Mouse (Mus musculus): ENCODE results near the gene Sugp2. TPM values are rescaled to one million over a fixed set of nuclear protein-coding genes. Genes with fewer than 3 reads are reported as not detected.

The Sugp2 gene
- polyA plus RNA-seq (2015; fragmentation: Nextera tagmentation; extraction: Ambion mirVana): 7.3 and 8.3 TPM in 2 replicates

DNA sequence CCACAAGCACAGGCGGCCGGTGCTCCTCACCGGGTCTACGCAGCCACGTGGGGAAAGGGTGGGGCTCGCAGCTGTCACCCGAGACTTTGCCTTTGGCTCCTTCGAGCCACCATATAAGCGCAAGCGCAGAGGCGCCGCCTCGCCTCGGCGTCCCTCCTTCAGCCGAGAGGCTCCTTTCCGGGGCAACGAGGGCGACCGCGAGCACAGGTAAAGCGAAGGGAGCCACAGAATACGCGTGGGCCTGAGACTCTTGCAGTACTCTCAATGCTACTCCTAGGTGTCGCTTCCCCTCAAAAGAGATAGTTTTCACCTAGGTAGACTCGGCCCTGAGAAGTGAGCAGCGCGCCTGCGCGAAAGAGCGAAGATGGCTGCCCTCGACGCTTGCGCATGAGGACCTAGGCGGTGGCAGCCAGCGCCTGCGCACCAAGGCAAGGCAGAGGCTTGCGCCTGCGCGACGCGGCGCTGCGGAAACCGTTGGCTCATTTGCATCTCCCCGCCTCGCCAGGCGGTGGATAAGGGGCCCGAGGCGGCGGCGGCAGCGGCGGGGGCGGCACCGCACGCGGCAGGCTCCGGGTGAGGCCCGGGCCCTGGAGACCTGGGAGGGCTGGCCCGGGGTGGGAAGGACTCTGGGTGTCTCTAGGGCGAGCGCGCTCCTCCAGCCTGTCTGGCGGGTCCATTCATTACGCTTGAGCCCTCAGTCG, at the start of gene Sugp2, which contains the start of gene Armc6:
TSS of gene Sugp2 (plus strand) at position 147 of the 701 bp plus-strand sequence.
TSS of gene Armc6 (minus strand) at position 387 of the 701 bp plus-strand sequence.
- no peaks in the 10 kb centered on the region for H3K27me3 ChIP-seq (ENCODE audit: insufficient read depth, low read length)
- H3K4me3 ChIP-seq (ENCODE audit: low read depth, low read length): peak within 1 kb of the TSS; percentile 68
- H3K4me2 ChIP-seq (ENCODE audit: low read depth, low read length): peak within 1 kb of the TSS; percentile 89
- H3K36me3 ChIP-seq (replicated peaks; ENCODE audit: insufficient read depth, low read length): peaks cover 23% of the 10 kb centered on the region
- TF ChIP-seq CTCF (IDR thresholded peaks at IDR 0.05; ENCODE audit: low read depth) (peak; percentile 20), EP300 (IDR thresholded peaks at IDR 0.05; ENCODE audit: low read depth) (no peak)
- peak within 1 kb of the TSS; percentile 91 for H3K9ac ChIP-seq (replicated peaks)
- H3K4me1 ChIP-seq (ENCODE audit: insufficient read depth): peaks cover 20% of the 10 kb centered on the region
- WGBS (ENCODE audit: insufficient replicate concordance): under 1% methylated on average over 63 of the region's 67 CpGs
- DNase-seq: peak; percentile 96
- peak; percentile 96 for ATAC-seq
- H3K9me3 ChIP-seq (ENCODE audit: low read length): no peaks in the 10 kb centered on the region
- H3K27ac ChIP-seq (ENCODE audit: low read depth): peak within 1 kb of the TSS; percentile 98

DNA sequence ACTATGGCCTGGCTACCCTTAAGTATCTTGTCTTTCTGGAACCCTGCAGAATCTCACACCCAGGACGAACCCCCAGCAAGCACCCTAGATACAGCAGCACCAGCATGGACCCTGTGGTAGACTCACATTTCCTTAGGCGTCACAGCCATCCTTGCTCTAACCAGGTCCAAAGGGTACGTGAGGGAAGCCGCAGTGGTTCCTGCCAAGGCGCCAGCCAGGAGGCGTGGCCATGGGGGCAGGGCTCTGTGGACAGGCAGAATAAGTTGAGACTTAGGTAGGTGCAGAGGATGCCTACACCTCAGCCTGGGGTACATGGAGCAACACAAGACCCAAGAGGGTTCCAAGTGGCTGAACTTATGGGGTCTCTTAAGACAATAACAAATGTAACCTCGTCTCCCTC, 45.3 kb upstream of the Sugp2 start:
- H3K4me2 ChIP-seq (ENCODE audit: low read depth, low read length): no peak overlapping the region
- H3K4me1 ChIP-seq (ENCODE audit: insufficient read depth): peaks cover 3% of the 10 kb centered on the region; the same call in 1 of the 2 replicates
- 70% methylated on average over 7 of the region's 7 CpGs for WGBS (ENCODE audit: insufficient replicate concordance)
- H3K9me3 ChIP-seq (ENCODE audit: low read length): no peaks in the 10 kb centered on the region
- DNase-seq (peak; percentile 31), ATAC-seq (no peak)
- TF ChIP-seq CTCF (IDR thresholded peaks at IDR 0.05; ENCODE audit: low read depth) (no peak), EP300 (IDR thresholded peaks at IDR 0.05; ENCODE audit: low read depth) (no peak)
- no peaks in the 10 kb centered on the region for H3K27me3 ChIP-seq (ENCODE audit: insufficient read depth, low read length)
- H3K36me3 ChIP-seq (replicated peaks; ENCODE audit: insufficient read depth, low read length): peaks cover 43% of the 10 kb centered on the region
- H3K27ac ChIP-seq (ENCODE audit: low read depth): no peak overlapping the region
- no peak overlapping the region for H3K9ac ChIP-seq (replicated peaks)
- H3K4me3 ChIP-seq (ENCODE audit: low read depth, low read length): no peak overlapping the region

DNA sequence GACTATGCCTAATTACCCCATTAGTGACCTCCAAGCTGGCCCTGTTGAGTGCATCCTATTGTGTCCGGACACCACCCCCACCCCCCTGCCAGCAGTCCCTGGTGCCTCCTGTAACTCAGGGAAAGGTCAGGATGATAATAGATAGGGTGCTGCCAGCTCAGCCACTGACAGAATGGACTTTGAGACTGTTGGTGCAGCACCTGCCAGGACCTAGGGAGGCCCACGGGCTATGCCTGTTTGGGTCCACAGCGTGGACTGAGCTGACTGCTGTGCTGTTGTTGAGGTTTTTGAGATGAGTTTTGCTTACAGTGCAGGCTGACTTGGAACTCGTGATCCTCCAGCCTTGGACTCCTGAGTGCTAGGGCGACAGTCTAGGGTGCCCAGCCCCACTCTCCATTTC, 40.8 kb upstream of the Sugp2 start:
- WGBS (ENCODE audit: insufficient replicate concordance): 65% methylated on average over 5 of the region's 5 CpGs
- H3K4me2 ChIP-seq (ENCODE audit: low read depth, low read length): no peak overlapping the region
- TF ChIP-seq CTCF (IDR thresholded peaks at IDR 0.05; ENCODE audit: low read depth) (no peak), EP300 (IDR thresholded peaks at IDR 0.05; ENCODE audit: low read depth) (peak; percentile 56)
- peak overlapping the region; percentile 82 for H3K27ac ChIP-seq (ENCODE audit: low read depth)
- H3K27me3 ChIP-seq (ENCODE audit: insufficient read depth, low read length): no peaks in the 10 kb centered on the region
- peaks cover 30% of the 10 kb centered on the region for H3K36me3 ChIP-seq (replicated peaks; ENCODE audit: insufficient read depth, low read length)
- H3K4me3 ChIP-seq (ENCODE audit: low read depth, low read length): no peak overlapping the region
- no peaks in the 10 kb centered on the region for H3K9me3 ChIP-seq (ENCODE audit: low read length)
- ATAC-seq (peak; percentile 89), DNase-seq (peak; percentile 62)
- H3K4me1 ChIP-seq (ENCODE audit: insufficient read depth): peaks cover 14% of the 10 kb centered on the region
- peak overlapping the region; percentile 11; the same call in 1 of the 2 replicates for H3K9ac ChIP-seq (replicated peaks)

GRCm38 (mm10) chr8:70194191-70194590, 39.8 kb upstream of the Sugp2 start:
- Histone ChIP-seq H3K4me1 (ENCODE audit: insufficient read depth) (peaks cover 22% of the 10 kb centered on the region), H3K9me3 (ENCODE audit: low read length) (no peaks in the 10 kb centered on the region), H3K4me3 (ENCODE audit: low read depth, low read length) (no peak overlapping the region), H3K27ac (ENCODE audit: low read depth) (peak overlapping the region; percentile 77), H3K4me2 (ENCODE audit: low read depth, low read length) (no peak overlapping the region), H3K36me3 (replicated peaks; ENCODE audit: insufficient read depth, low read length) (peaks cover 24% of the 10 kb centered on the region), H3K9ac (replicated peaks) (no peak overlapping the region; the same call in 1 of the 2 replicates), H3K27me3 (ENCODE audit: insufficient read depth, low read length) (no peaks in the 10 kb centered on the region)
- TF ChIP-seq EP300 (IDR thresholded peaks at IDR 0.05; ENCODE audit: low read depth) (no peak), CTCF (IDR thresholded peaks at IDR 0.05; ENCODE audit: low read depth) (no peak)
- no peak for DNase-seq
- no peak for ATAC-seq
- 90% methylated on average over 3 of the region's 3 CpGs for WGBS (ENCODE audit: insufficient replicate concordance)

- 73% methylated on average over 2 of the region's 2 CpGs for WGBS (ENCODE audit: insufficient replicate concordance)
- peaks cover 34% of the 10 kb centered on the region for H3K4me1 ChIP-seq (ENCODE audit: insufficient read depth)
- H3K9ac ChIP-seq (replicated peaks): no peak overlapping the region
- DNase-seq (no peak), ATAC-seq (no peak)
- TF ChIP-seq CTCF (IDR thresholded peaks at IDR 0.05; ENCODE audit: low read depth) (peak; percentile 50), EP300 (IDR thresholded peaks at IDR 0.05; ENCODE audit: low read depth) (no peak)
- no peak overlapping the region for H3K4me2 ChIP-seq (ENCODE audit: low read depth, low read length)
- H3K4me3 ChIP-seq (ENCODE audit: low read depth, low read length): no peak overlapping the region
- peaks cover 11% of the 10 kb centered on the region for H3K36me3 ChIP-seq (replicated peaks; ENCODE audit: insufficient read depth, low read length)
- no peaks in the 10 kb centered on the region for H3K27me3 ChIP-seq (ENCODE audit: insufficient read depth, low read length)
- H3K9me3 ChIP-seq (ENCODE audit: low read length): no peaks in the 10 kb centered on the region
- no peak overlapping the region for H3K27ac ChIP-seq (ENCODE audit: low read depth)
These were observed 38.3 kb upstream of the Sugp2 start for GRCm38 (mm10) chr8:70195762-70196161.

DNA sequence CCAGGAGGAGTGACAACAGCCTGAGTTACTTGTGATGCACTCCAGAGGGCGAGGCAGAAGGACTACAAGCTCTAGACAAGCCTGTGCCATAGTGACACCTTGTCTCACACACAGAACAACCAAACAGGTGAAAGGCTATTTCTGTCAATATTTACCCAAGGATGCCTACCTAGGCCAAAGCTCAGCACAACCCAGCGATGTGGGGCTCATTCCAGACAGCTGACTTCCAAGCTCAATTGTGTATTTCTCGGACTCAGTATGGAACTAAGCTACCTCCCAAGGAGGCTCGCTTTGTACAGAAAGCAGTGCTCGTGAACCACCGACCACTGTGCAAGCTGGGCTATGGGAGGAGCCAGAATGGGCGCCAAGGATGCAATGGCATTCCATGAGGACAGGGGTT, 36.4 kb upstream of the Sugp2 start:
- 60% methylated on average over 7 of the region's 7 CpGs for WGBS (ENCODE audit: insufficient replicate concordance)
- DNase-seq: no peak
- no peak overlapping the region for H3K9ac ChIP-seq (replicated peaks)
- no peaks in the 10 kb centered on the region for H3K9me3 ChIP-seq (ENCODE audit: low read length)
- H3K36me3 ChIP-seq (replicated peaks; ENCODE audit: insufficient read depth, low read length): no peaks in the 10 kb centered on the region
- H3K4me2 ChIP-seq (ENCODE audit: low read depth, low read length): peak overlapping the region; percentile 29; the same call in 1 of the 2 replicates
- no peak overlapping the region for H3K4me3 ChIP-seq (ENCODE audit: low read depth, low read length)
- no peaks in the 10 kb centered on the region for H3K27me3 ChIP-seq (ENCODE audit: insufficient read depth, low read length)
- TF ChIP-seq EP300 (IDR thresholded peaks at IDR 0.05; ENCODE audit: low read depth) (0 out of 2 replicates have a peak, but pooled peaks have one; percentile 40), CTCF (IDR thresholded peaks at IDR 0.05; ENCODE audit: low read depth) (no peak)
- ATAC-seq: peak; percentile 30
- peaks cover 52% of the 10 kb centered on the region for H3K4me1 ChIP-seq (ENCODE audit: insufficient read depth)
- H3K27ac ChIP-seq (ENCODE audit: low read depth): peak overlapping the region; percentile 75

Measured in liver, postnatal 0 days (tissue).